Mouse (Mus musculus) cerebellum, adult 9-11 months (tissue): ENCODE data around the gene Eri3.

ENCODE experiments used
- DNase-seq: peaks from one replicate; pipeline ENCODE4 v3.0.0; 2022

The Eri3 gene

GRCm38 (mm10) chr4:117550140-117550851 is at the start of gene Eri3:
Gene Eri3, plus strand, starts transcription at chr4:117550365.
- DNase-seq = peak; percentile 99

- DNase-seq = no peak
These were observed 31.9 kb upstream of the Eri3 start for GRCm38 (mm10) chr4:117518246-117518645.

- DNase-seq = no peak
These were observed 28.8 kb upstream of the Eri3 start for GRCm38 (mm10) chr4:117521350-117521749.

DNA sequence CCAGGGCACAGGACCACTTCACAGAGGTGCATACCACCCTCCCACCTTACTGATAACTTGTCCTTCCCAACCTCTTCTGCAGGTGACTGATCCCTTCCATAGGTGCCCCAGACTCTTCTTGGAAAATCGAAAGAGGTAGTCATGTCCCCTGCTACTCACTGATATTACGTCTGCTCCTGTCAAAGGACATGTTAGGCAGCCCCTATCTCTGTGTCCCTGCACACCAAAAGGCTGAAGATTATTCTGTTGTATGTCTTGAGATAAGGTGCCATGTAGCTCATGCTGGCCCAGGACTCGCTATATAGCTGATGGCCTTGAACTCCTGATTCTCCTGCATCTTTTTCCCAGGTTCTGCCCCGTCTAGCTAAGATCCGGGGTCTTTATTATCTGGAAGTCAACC is 24.2 kb upstream of the Eri3 start:
- no peak for DNase-seq

DNA sequence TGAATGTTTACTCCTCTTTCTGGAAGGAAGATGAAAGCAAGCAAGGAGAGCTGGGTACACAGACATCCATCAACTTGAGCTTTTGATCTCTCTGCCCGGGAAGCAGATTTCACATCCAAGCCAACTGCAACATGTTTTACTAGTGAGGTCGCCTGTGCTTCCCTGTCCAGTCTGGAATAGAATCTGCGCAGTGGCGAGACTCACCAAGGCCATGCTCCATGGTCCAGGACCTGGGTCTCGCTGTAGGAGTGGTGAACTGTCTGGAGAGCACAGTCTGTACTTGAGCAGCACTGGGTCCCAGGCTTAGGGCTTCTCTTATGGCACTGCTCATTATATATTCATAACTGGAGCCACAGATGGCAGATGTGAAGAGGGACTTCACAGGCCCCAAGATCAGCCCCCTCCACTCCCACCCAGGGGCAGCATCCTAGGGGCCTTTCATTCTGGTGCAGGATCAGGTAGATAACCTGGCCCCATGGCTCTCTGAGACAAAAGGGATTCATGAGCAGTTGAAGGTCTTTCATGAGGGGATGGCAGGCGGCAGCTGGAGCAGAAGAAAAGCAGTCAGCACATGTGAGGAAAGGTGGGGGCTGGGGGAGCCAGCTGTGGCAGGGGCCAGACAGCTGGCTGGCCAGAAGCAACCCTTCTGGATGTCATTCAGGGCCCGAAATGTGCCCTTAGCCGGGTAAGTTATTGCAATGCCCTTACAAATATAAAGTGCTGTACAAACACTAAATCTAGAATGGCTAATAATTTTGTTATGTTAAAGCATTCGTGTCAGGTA is 22.9 kb upstream of the Eri3 start:
- DNase-seq = no peak

DNA sequence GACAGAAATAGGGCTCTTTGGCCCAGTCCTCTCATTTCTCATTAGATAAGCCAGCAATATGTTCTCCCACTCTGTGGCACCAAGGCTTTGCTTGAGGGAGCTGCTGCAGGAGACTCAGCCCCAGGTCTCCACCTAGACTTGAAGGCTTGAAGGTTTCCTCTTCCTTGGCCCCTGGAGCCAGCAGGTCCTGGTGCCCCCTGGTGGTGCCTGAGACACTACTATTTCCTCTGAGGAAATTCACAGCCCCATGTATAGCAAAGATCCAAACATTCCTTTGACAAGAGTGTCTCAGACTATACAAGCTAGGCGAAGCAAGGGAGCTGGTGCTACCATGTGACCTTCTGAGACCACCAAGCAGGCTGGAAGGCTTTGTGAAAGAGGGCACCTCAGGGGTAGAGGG is 22.2 kb upstream of the Eri3 start:
- DNase-seq = no peak

DNA sequence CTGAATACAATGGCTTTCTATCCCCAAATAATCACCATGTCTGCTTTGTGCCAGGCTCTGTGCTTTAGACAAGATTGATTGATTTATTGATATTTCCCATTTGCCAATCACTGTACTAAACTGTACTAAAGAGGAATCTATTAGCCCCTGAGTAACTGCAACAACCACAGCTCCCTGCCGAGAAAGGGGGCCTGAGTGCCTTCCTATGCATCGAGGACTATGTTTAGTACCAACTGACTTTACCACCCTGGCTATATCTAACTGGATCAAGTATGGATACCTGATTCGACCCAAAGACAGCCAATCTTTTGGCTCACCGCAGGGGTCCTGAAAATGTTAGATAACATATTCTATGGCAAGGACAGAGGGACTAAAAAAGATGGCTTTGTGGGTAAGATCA is 20.3 kb upstream of the Eri3 start:
- DNase-seq = no peak

DNA sequence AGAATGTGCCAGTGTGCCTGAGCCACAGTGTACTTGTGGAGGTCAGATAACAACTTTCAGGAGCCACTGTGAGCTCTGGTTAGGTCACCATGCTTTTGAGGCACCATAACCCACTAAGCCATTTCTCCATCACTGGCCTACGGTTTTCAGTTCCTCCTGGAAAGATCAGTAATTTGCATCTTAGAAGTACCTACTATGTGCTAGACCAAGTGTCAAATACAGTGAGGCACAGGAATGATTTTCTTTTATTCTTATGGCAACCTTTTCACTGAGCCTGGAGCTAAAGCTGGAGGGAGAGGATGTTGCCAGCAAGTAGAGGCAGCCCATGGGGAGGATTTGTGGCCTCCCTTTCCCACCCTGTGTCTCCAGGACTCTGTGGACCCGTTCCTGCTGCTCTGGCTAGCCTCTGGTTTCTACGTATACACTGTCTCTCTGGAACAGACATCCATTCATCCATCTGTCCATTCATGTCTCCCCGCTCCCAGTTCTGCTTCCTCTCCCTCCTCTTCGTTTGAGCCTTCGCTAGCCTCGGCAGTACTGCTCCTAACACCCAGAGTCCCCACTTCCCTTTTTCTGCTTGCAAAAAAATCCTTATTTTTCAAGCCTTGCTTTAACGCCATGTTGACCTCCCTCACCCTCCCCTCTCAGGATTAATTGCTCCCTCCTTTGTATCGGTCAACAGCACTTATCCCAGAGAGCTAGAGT is 14.5 kb upstream of the Eri3 start:
- no peak for DNase-seq

DNA sequence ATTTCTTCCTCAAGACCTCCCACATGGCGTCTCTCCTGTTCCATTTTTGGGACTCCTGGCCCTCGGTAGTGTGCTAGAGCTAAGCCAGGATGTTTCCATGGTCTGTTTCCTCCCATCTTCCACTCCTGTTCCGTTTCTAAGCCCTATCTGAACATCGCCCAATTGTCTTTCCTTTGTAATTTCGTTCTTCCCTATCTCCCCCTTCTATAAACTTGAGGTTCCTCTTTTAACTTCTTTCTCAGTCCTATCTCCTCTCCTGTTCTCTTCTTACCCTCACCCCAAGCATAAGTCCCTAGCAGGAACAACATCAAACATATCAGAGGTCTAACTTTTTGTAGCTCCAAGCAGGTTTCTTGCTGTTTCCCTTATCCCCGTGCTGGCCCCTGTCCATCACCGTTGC is 13.2 kb upstream of the Eri3 start:
- no peak for DNase-seq

DNA sequence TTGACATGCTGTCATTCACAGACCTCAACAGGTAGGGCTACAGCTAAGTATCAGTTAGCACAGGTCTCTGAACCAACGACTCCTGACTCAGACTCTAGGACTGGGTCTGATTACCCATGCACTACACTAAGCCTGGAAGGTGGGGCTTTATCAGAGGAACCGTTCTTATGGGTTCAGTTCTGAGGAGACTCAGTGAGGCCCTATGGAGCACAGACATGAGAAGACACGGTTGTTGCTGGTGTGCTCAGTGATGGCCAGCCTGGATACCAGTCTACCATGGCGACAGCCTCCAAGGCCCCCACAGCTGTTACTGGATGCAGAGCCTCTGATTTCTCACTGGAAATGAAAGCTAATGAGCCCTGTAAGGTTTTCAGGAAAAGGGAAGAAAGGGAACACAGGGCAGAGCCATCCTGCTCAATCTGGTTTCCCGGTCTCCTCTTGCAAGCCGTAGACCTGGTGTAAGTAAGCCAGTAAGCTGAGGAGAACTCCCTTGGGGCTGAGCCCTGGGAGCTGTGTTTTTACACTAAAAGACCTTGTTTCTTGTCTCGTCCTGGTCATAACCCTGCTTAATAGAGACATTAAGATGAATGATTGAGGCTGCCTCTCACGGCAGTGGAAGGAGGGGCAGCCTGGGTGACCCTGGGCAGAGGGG is 10.7 kb upstream of the Eri3 start:
- no peak for DNase-seq

GRCm38 (mm10) chr4:117540571-117540970 is 9.6 kb upstream of the Eri3 start:
- no peak for DNase-seq

GRCm38 (mm10) chr4:117545448-117545847 is 4.7 kb upstream of the Eri3 start:
- DNase-seq = no peak

- no peak for DNase-seq
These were observed 3.5 kb upstream of the Eri3 start for GRCm38 (mm10) chr4:117546616-117547015.

DNA sequence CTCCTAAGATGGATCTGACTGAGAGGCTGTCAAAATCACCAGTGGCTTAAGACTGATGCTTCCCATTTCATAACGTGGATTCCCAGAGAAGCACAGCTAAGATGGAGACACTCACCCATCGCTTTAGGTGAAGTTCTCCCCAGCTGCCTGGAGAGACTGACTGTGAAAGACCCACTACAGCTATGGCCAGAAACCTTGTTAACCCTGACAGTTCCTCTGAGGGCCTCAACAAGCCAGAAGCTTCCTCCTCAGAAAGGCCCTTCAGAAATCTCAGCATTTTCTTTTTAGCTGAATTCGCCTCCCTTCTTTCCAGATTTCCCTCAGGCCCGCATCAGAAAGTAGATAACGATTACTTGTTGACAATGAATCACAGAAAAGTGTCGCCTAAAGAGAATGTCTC is 589 bp upstream of the Eri3 start:
- peak; percentile 19 for DNase-seq

DNA sequence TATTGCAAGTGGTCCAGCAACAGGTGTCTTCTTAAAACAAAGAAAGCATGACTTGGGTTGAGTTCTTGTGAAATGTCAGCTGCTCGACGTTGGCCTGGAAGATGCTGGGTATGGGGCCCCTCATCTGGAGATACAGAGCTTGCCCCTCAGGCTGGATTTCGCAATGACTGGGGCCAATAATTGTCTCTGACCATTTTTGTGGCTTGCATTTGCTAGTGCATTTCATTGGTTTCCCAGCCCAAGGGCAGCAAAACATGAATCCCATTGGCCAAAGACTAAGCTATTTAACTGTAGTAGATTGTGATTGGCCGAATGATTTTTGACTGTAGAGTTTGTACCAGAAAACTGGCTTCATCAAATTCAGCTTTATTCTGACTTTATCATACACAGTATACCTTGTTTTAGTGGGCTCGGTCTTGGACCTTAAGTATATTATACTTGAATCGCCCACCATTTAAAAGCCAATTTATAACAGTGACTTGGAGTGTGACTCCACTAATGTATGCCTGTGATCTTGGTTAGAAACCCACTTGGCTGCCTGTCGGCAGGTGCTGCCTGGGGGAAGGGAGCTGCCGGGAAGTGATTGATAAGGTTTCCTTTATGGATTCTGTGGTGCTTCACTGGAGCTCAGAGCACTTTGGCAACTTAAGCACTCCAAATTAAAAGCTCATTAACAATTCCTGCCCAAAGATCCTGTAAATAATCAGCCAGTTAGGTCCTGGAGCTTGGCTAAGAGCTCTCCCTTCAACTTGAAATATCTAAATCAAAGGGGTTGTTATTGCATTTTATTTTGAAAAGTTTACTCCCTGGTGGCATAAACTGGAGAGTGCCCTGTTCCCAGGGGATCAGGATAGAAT is 1.2 kb downstream of the Eri3 start:
- no peak for DNase-seq

GRCm38 (mm10) chr4:117555495-117555894 is 5.3 kb downstream of the Eri3 start:
- no peak for DNase-seq

- DNase-seq = no peak
These were observed 6.2 kb downstream of the Eri3 start for GRCm38 (mm10) chr4:117556372-117556771.

DNA sequence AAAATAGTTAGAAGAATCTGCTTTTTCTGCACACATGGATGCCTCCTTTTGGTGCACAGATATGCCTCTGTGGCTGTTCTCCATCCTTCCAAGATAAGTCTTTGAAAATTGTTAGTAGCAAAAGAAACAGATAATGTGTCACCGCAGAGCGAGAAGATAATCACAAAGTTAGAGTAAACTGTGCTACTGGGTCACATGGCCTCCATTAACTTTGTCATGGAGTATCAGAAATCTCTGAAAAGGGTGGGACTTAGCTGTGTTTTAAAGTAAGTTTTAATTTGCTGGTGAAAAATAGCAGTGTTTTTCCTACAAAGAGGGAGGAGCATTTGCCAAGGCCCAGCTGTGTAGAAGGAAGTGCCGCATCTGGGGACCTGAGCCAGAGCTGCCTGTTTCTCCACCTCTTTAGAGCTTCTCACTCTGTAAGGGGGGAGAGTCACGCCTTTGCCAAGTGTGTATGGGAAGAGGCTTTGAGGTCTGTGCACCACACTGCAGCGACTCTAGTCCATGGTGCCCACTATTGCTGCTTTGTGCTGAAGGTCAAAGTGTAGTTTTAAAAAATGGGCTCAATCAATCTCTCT is 7.0 kb downstream of the Eri3 start:
- no peak for DNase-seq

DNA sequence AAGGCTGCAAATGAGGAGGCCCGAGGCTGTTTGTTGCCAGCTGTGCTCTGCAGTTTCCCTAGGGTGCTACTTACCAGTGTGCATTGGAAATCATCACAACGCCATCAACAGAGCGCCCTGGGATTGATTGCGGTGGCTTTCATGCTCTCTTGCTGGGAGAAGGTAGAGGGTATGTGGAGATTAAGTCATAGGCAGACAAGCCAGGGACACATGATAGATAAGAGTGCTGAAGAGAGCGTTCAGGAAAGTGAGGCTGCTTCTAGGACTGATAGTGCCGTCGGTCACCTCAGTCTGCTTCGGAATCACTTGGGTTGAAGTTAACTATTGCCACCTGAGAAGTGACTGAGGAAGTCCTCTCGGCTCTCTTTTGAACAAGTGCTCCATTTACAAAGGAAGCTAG is 13.8 kb downstream of the Eri3 start:
- DNase-seq = no peak

DNA sequence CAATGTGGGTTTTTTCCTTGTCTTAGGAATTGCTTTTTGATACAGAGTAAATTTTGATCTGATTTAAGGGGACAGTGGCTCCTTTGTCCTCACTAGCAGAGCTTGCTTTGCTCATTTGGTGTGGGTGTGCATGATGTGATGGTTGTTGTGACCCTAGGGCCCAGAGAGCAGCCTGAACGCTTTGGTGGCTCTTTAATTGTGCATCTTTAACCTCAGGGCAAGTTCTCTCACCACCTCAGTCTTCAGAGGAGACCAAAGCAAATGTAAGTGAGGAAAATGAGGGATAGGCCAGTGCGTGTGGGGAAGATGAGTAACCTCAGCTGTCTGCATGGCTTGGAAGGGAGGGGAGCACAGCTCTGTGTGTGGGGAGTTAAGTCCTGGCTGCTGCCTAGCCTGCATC is 18.7 kb downstream of the Eri3 start:
- no peak for DNase-seq

DNA sequence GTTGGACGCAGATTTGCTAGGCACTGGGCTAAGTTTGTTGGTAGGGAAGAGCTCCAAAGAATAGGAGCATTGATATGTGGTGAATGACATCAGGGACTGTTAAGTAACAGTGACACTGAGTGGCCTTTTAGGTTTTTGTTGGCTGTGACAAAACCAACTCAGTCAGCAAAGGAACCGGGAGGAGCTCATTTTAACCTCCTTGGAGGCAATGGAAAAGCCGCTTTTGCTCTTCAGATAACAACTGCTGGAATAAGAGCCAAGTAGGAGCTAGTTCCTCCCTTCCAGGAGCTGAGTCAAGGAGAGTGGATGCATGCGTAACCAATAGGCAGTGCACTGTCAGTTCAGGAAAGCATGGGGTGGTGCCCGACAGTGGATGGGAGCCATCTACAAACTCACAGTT is 20.8 kb downstream of the Eri3 start:
- no peak for DNase-seq

GRCm38 (mm10) chr4:117577579-117577978 is 27.4 kb downstream of the Eri3 start:
- DNase-seq = no peak
